Mouse (Mus musculus): ENCODE measurements around the gene Crybb3.

DNA sequence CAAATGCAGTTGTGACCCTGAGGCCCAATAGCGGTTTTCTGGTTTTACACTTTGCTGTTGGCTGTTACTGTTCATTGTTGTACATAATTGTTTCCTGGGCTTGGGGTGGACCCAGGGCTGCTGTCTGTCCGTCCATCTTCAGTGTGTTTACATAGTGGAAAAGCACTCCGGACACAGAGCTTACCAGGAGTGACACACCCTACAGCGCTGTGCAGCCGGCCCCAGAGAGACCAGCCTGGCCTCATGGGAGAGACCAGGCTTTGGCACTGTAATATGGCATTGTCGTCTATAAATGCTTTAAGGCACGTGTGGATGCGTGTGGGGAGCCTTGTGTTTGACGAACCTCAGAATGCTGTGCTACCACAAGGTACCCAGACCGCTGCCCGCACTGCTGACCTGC lies 19.0 kb upstream of the Crybb3 start:
- TF ChIP-seq CTCF (IDR thresholded peaks at IDR 0.05; ENCODE audit: low read depth) (no peak), EP300 (IDR thresholded peaks at IDR 0.05; ENCODE audit: low read depth) (no peak)

Measured in heart, postnatal 0 days (tissue).